Mouse (Mus musculus) small intestine, adult 2 months (tissue): Measurements from ENCODE around the gene Pck1.

Experiments used
- CTCF ChIP-seq: fragments of 200-500 bp; IDR thresholded peaks from 2 replicates; pipeline ENCODE4 v1.5.1; 2012; ENCODE audit warnings: low read depth, mild to moderate bottlenecking, control low read depth, inconsistent platforms, low read length, moderate library complexity, mixed read lengths; ENCODE audit not compliant: insufficient replicate concordance, insufficient read length; ENCODE audit errors: extremely low read depth
- POLR2A ChIP-seq: fragments of 200-500 bp; IDR thresholded peaks from 2 replicates; pipeline ENCODE4 v1.6.1; 2012; ENCODE audit warnings: low read depth, mild to moderate bottlenecking, control low read depth, inconsistent platforms, low read length, moderate library complexity

- TF ChIP-seq CTCF (no peak), POLR2A (no peak)
Observed at GRCm38 (mm10) chr2:173164946-173165345, 12.1 kb downstream of the Pck1 start.
